Mouse (Mus musculus) kidney, adult 2 months (tissue): ENCODE results near the gene Ncoa6.

ENCODE experiments used
- CTCF ChIP-seq: fragments of 200-500 bp; conservative IDR thresholded peaks from 2 replicates; pipeline ENCODE4 v1.5.1; 2011; ENCODE audit warnings: low read depth, mild to moderate bottlenecking, control low read depth, low read length, moderate library complexity, mixed read lengths; ENCODE audit not compliant: insufficient read depth, insufficient read length
- POLR2A ChIP-seq: fragments of 200-500 bp; IDR thresholded peaks from one replicate; pipeline ENCODE4 v1.6.1; 2011; ENCODE audit warnings: low read depth, low read length, control low read depth

DNA sequence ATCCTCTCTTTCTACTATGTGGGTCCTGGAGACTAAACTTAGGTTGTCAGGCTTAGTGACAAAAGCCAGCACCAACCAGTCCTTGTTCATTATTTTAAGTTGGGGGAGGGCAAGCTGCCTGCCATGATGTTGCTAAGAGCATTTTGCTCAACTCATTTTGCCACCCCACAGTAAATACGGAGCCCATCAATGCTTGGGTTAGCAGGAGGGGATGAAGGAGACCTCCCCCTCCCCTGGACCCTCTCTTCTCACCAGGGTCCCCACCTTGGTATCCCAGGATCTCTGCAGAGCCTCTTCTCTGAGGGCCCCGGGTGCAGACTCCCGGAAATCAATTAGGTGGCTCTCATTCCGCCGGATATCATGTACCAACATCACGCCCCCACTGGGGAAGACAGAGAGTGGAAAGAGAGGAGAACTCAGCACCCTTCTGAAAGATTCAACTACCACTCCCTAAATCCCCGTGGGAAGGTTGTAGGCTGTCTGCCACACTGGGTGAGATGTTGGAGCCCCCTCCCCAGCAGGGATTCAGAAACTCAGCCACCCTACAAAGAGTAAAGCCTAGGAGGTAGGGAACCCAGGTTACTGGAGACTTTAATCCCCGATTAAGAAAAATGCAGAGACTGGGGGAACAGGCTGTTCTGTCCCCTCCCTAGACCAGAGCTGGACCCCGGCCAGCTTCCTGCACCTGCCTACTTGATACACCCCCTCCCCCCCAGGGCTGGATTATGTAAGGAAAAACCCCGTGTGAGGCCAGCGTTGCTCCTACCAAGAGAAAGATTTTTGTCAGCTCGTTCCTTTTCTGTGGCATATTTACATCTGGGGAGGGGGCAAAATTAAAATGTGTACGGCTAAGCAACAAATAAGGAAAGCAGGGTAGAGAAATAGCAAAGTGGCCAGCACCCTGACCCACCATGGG is 31.0 kb upstream of the Ncoa6 start:
- TF ChIP-seq CTCF (no peak), POLR2A (no peak)
